Mouse (Mus musculus) kidney, adult 2 months (tissue): ENCODE measurements around the gene Tmc6. TPM values are rescaled to one million over a fixed set of nuclear protein-coding genes. Genes with fewer than 3 reads are reported as not detected.
"Not testable (repeated sequence)": the region's sequence is repeated elsewhere in the genome, so short reads cannot be mapped to it uniquely, and the experiment has no call there.

ENCODE experiments used
- DNase-seq: peaks from one replicate; pipeline ENCODE4 v3.0.0; 2021
- H3K27ac ChIP-seq: fragments of 200-500 bp; 2 replicates; pipeline ENCODE4 v1.5.1; 2012; ENCODE audit warnings: low read depth, low read length, control low read depth, inconsistent platforms; ENCODE audit not compliant: insufficient read depth
- H3K27me3 ChIP-seq: fragments of 200-500 bp; replicated peaks from 2 replicates; pipeline ENCODE4 v1.6.1; 2012; ENCODE audit warnings: mild to moderate bottlenecking, moderate library complexity, low read length, inconsistent platforms; ENCODE audit not compliant: control insufficient read depth, insufficient read depth
- H3K36me3 ChIP-seq: fragments of 200-500 bp; 2 replicates; pipeline ENCODE4 v1.6.1; 2012; ENCODE audit warnings: mild to moderate bottlenecking, moderate library complexity, low read length, inconsistent platforms; ENCODE audit not compliant: control insufficient read depth, insufficient read depth
- H3K4me1 ChIP-seq: fragments of 200-500 bp; 2 replicates; pipeline ENCODE4 v1.6.1; 2011; ENCODE audit warnings: low read length; ENCODE audit not compliant: control insufficient read depth, insufficient read depth
- H3K4me3 ChIP-seq: fragments of 200-500 bp; 2 replicates; pipeline ENCODE4 v1.5.1; 2011; ENCODE audit warnings: mild to moderate bottlenecking, low read depth, low read length, control low read depth; ENCODE audit not compliant: insufficient read depth
- CTCF ChIP-seq: fragments of 200-500 bp; conservative IDR thresholded peaks from 2 replicates; pipeline ENCODE4 v1.5.1; 2011; ENCODE audit warnings: low read depth, mild to moderate bottlenecking, control low read depth, low read length, moderate library complexity, mixed read lengths; ENCODE audit not compliant: insufficient read depth, insufficient read length
- POLR2A ChIP-seq: fragments of 200-500 bp; IDR thresholded peaks from one replicate; pipeline ENCODE4 v1.6.1; 2011; ENCODE audit warnings: low read depth, low read length, control low read depth
- WGBS: fragments of 180-500 bp; shearing (Covaris S2); methylation state at CpG from one replicate; pipeline ENCODE4 v1.1.7; 2018; 5-methylcytosine and 5-hydroxymethylcytosine counted together
- polyA plus RNA-seq: library from polyadenylated mRNA; depleted of rRNA; stranded (reverse); fragments of >200 nt; gene quantifications from 2 replicates; pipeline ENCODE4 v1.2.3, GENCODE M21; 2012

Gene Tmc6
- polyA plus RNA-seq, 1 experiment: 48.4 TPM

GRCm38 (mm10) chr11:117821868-117822267 lies 39.9 kb upstream of the Tmc6 start:
- 76% methylated on average over 9 of the region's 9 CpGs for WGBS

GRCm38 (mm10) chr11:117820173-117820572 lies 38.2 kb upstream of the Tmc6 start:
- H3K4me3 ChIP-seq: no peak overlapping the region
- no peaks in the 10 kb centered on the region for H3K36me3 ChIP-seq
- H3K27ac ChIP-seq: no peak overlapping the region
- no peak for TF ChIP-seq CTCF
- no peak for TF ChIP-seq POLR2A
- H3K27me3 ChIP-seq: no peaks in the 10 kb centered on the region
- whole genome bisulfite sequencing: 90% methylated on average over 7 of the region's 7 CpGs
- DNase-seq: no peak
- H3K4me1 ChIP-seq: peaks cover 9% of the 10 kb centered on the region; the same call in 1 of the 2 replicates

More at GRCm38 (mm10) chr11:117821868-117822267, 39.9 kb upstream of the Tmc6 start:
- TF ChIP-seq CTCF (no peak), POLR2A (no peak)
- H3K4me3 ChIP-seq: no peak overlapping the region
- DNase-seq: no peak
- H3K4me1 ChIP-seq: peaks cover 20% of the 10 kb centered on the region; the same call in 1 of the 2 replicates
- H3K27me3 ChIP-seq: no peaks in the 10 kb centered on the region
- H3K36me3 ChIP-seq: no peaks in the 10 kb centered on the region
- H3K27ac ChIP-seq: no peak overlapping the region

- Histone ChIP-seq H3K36me3 (no peaks in the 10 kb centered on the region), H3K27ac (no peak overlapping the region), H3K4me1 (peaks cover under 1% of the 10 kb centered on the region; the same call in 1 of the 2 replicates), H3K4me3 (no peak overlapping the region), H3K27me3 (no peaks in the 10 kb centered on the region)
- no peak for DNase-seq
- 75% methylated on average over 8 of the region's 8 CpGs for WGBS
- no peak for TF ChIP-seq CTCF
- no peak for TF ChIP-seq POLR2A
Observed at GRCm38 (mm10) chr11:117819095-117819494, 37.1 kb upstream of the Tmc6 start.

- no peaks in the 10 kb centered on the region for H3K27me3 ChIP-seq
- no peak for DNase-seq
- H3K36me3 ChIP-seq: no peaks in the 10 kb centered on the region
- no peak for TF ChIP-seq POLR2A
- no peak for TF ChIP-seq CTCF
- 85% methylated on average over 13 of the region's 13 CpGs for WGBS
- no peak overlapping the region for H3K27ac ChIP-seq
- no peak overlapping the region for H3K4me3 ChIP-seq
- H3K4me1 ChIP-seq: peaks cover under 1% of the 10 kb centered on the region; the same call in 1 of the 2 replicates
Observed at GRCm38 (mm10) chr11:117816389-117816996, 34.5 kb upstream of the Tmc6 start.

GRCm38 (mm10) chr11:117815850-117816249 lies 33.9 kb upstream of the Tmc6 start:
- not testable (repeated sequence) for H3K36me3 ChIP-seq

GRCm38 (mm10) chr11:117814704-117815366 lies 32.8 kb upstream of the Tmc6 start:
- H3K27me3 ChIP-seq: no peaks in the 10 kb centered on the region
- no peak overlapping the region for H3K4me3 ChIP-seq
- DNase-seq: no peak
- H3K4me1 ChIP-seq: peaks cover 9% of the 10 kb centered on the region; the same call in 1 of the 2 replicates
- WGBS: 68% methylated on average over 6 of the region's 6 CpGs
- TF ChIP-seq CTCF: no peak
- no peaks in the 10 kb centered on the region for H3K36me3 ChIP-seq
- H3K27ac ChIP-seq: no peak overlapping the region

More at GRCm38 (mm10) chr11:117815850-117816249, 33.9 kb upstream of the Tmc6 start:
- not testable (repeated sequence) for DNase-seq, H3K27me3 ChIP-seq, H3K4me1 ChIP-seq, H3K27ac ChIP-seq, H3K4me3 ChIP-seq
- 64% methylated on average over 9 of the region's 9 CpGs for WGBS

GRCm38 (mm10) chr11:117813867-117814266 lies 31.9 kb upstream of the Tmc6 start:
- H3K36me3 ChIP-seq: no peaks in the 10 kb centered on the region
- no peak overlapping the region for H3K27ac ChIP-seq
- H3K4me1 ChIP-seq: peaks cover 13% of the 10 kb centered on the region; the same call in 1 of the 2 replicates
- H3K27me3 ChIP-seq: no peaks in the 10 kb centered on the region
- no peak for DNase-seq
- 69% methylated on average over 5 of the region's 5 CpGs for WGBS
- H3K4me3 ChIP-seq: no peak overlapping the region
- TF ChIP-seq CTCF (no peak), POLR2A (no peak)
